Mouse (Mus musculus): ENCODE measurements around the gene Tmprss11a. TPM values are rescaled to one million over a fixed set of nuclear protein-coding genes. Genes with fewer than 3 reads are reported as not detected.

The Tmprss11a gene
- polyA plus RNA-seq, 1 experiment from 2014 or later, result 13.0 TPM

Other genes with a start within 250 kb of the Tmprss11a start
- not detected in 2 replicates for gene Tmprss11c, start 179.7 kb downstream of the Tmprss11a start, polyA plus RNA-seq (2015; fragmentation: Nextera tagmentation; extraction: Ambion mirVana)
- 12.5 and 20.6 TPM in 2 replicates for gene Tmprss11d, start 95.6 kb downstream of the Tmprss11a start, polyA plus RNA-seq (2015; fragmentation: Nextera tagmentation; extraction: Ambion mirVana)
- 16.2 and 21.4 TPM in 2 replicates for gene Tmprss11g, start 49.6 kb upstream of the Tmprss11a start, polyA plus RNA-seq (2015; fragmentation: Nextera tagmentation; extraction: Ambion mirVana)
- gene Tmprss11f, start 163.4 kb upstream of the Tmprss11a start, polyA plus RNA-seq (2015; fragmentation: Nextera tagmentation; extraction: Ambion mirVana), result 1.5 and 3.0 TPM in 2 replicates
- gene Tmprss11b, start 207.4 kb upstream of the Tmprss11a start, polyA plus RNA-seq (2015; fragmentation: Nextera tagmentation; extraction: Ambion mirVana), result 12.2 and 14.1 TPM in 2 replicates